Mouse (Mus musculus) embryonic facial prominence, embryonic 13.5 days (tissue): ENCODE results near the gene Actrt3. TPM values are rescaled to one million over a fixed set of nuclear protein-coding genes. Genes with fewer than 3 reads are reported as not detected.

ENCODE experiments used
- ATAC-seq: fragments of 200-750 bp; cut with Nextera tagmentation; 2 replicates; pipeline ENCODE4 v1.8.0; 2017; ENCODE audit warnings: low read depth; ENCODE audit not compliant: insufficient number of reproducible peaks, insufficient read depth, low FRiP score, low TSS enrichment
- H3K27ac ChIP-seq: fragments of 300-500 bp; sonication (generic); 2 replicates; pipeline ENCODE4 v1.5.1; 2015; ENCODE audit warnings: moderate library complexity, mild to moderate bottlenecking, inconsistent platforms
- H3K27me3 ChIP-seq: fragments of 300-500 bp; sonication (generic); 2 replicates; pipeline ENCODE4 v1.6.1; 2015; ENCODE audit warnings: mild to moderate bottlenecking, inconsistent platforms
- H3K36me3 ChIP-seq: fragments of 300-500 bp; sonication (generic); 2 replicates; pipeline ENCODE4 v1.6.1; 2015; ENCODE audit warnings: mild to moderate bottlenecking, inconsistent platforms
- H3K4me1 ChIP-seq: fragments of 300-500 bp; sonication (generic); 2 replicates; pipeline ENCODE4 v1.6.1; 2015; ENCODE audit warnings: inconsistent platforms
- H3K4me2 ChIP-seq: fragments of 300-500 bp; sonication (generic); 2 replicates; pipeline ENCODE4 v1.6.1; 2015; ENCODE audit warnings: moderate library complexity, mild to moderate bottlenecking, inconsistent platforms
- H3K4me3 ChIP-seq: fragments of 300-500 bp; sonication (generic); 2 replicates; pipeline ENCODE4 v1.5.1; 2015; ENCODE audit warnings: mild to moderate bottlenecking, inconsistent platforms
- H3K9ac ChIP-seq: fragments of 300-500 bp; sonication (generic); 2 replicates; pipeline ENCODE4 v1.6.1; 2015; ENCODE audit warnings: mild to moderate bottlenecking, inconsistent platforms
- H3K9me3 ChIP-seq: fragments of 300-500 bp; sonication (generic); 2 replicates; pipeline ENCODE4 v1.6.1; 2016; ENCODE audit warnings: inconsistent platforms
- WGBS: fragments of 180-500 bp; shearing (Covaris S2); methylation state at CpG from one replicate; pipeline ENCODE4 v1.1.7; 2015; ENCODE audit warnings: mixed read lengths; 5-methylcytosine and 5-hydroxymethylcytosine counted together
- polyA plus RNA-seq: library from polyadenylated mRNA; unstranded; fragments of >200 nt; fragmentation: Nextera tagmentation; extraction: Ambion mirVana; gene quantifications from 2 replicates; pipeline ENCODE4 v1.2.1, GENCODE M21; 2015

The Actrt3 gene
- polyA plus RNA-seq, 1 experiment from 2014 or later, result 0.10 TPM

- Histone ChIP-seq H3K4me1 (peaks cover 25% of the 10 kb centered on the region), H3K36me3 (peaks cover 25% of the 10 kb centered on the region), H3K9me3 (no peaks in the 10 kb centered on the region), H3K4me3 (peak overlapping the region; percentile 88), H3K27me3 (peaks cover 9% of the 10 kb centered on the region; the same call in 1 of the 2 replicates), H3K9ac (peak overlapping the region; percentile 91), H3K27ac (peak overlapping the region; percentile 97), H3K4me2 (peak overlapping the region; percentile 85)
- no peak; the same call in 1 of the 2 replicates for ATAC-seq
- 0% methylated on average over 27 of the region's 27 CpGs for WGBS
Observed at GRCm38 (mm10) chr3:30602740-30603098, 3.0 kb upstream of the Actrt3 start.

DNA sequence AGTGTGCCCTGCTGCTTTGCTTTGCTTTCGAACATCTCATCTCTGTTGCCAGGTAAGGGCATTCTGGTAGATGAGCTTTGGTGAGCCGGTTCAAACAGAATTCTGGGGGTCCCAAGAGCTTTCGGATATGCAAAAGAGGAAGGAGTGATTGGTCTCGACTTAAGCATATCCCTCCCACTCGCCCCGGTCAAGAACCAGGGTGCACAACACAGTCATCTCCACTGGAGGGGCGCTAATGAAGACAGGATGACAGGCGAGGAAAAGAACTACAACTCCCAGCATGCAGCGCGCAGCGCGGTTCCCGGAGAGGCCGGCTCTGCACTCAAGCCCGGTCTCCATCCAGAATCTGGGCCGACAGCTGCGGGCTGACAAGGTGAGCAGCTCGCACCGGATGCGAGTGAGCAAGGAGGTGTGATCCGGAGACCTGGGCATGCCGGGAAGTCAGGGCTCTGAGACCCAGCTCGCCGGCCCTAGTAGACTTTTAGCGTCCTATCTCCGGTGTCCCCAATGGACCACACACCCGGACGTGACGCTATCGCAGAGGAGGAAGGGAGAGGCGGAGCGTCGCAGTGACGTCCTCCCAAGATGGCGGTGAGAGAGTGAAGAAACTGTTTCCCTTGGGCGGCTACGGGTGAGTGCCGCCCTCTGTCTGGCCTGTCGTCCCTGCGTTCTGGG, 2.5 kb upstream of the Actrt3 start, which contains the start of gene Mynn:
Mynn (plus strand) TSS at position 1 of the 675 bp plus-strand sequence.
- WGBS, result under 1% methylated on average over 38 of the region's 40 CpGs
- Histone ChIP-seq H3K4me1 (peaks cover 22% of the 10 kb centered on the region), H3K9me3 (no peaks in the 10 kb centered on the region), H3K36me3 (peaks cover 20% of the 10 kb centered on the region), H3K27me3 (peaks cover 12% of the 10 kb centered on the region; the same call in 1 of the 2 replicates), H3K4me3 (peak within 1 kb of the TSS; percentile 88), H3K4me2 (peak within 1 kb of the TSS; percentile 85), H3K9ac (peak within 1 kb of the TSS; percentile 91), H3K27ac (peak within 1 kb of the TSS; percentile 97)
- ATAC-seq, result peak; percentile 94

DNA sequence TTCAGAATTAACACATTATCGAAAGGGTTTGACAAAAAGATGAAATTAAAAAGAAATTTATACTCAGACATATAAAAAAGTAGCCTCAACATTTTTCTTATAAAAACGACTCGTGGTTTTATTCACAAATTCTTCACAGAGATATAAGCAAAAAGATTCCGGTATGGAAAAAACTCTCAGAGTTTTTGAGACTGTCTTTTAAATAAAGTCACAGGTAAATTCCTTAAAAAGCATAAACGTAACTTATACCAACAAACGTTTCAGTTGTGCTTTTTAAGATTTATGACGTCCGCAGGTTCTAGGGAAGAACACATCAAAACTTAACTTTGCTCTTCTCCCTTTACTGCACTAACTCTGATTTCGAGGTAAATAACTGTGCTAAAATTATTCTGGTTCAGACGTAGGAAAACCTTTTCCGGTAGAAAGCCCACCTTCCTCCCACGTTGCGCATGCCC, 1.9 kb upstream of the Actrt3 start:
- Histone ChIP-seq H3K36me3 (peaks cover 17% of the 10 kb centered on the region), H3K27me3 (peaks cover 12% of the 10 kb centered on the region; the same call in 1 of the 2 replicates), H3K4me1 (peaks cover 22% of the 10 kb centered on the region), H3K4me2 (peak overlapping the region; percentile 85), H3K9ac (no peak overlapping the region), H3K27ac (peak overlapping the region; percentile 97), H3K9me3 (no peaks in the 10 kb centered on the region), H3K4me3 (peak overlapping the region; percentile 88)
- ATAC-seq, result no peak
- WGBS, result 1% methylated on average over 13 of the region's 13 CpGs

DNA sequence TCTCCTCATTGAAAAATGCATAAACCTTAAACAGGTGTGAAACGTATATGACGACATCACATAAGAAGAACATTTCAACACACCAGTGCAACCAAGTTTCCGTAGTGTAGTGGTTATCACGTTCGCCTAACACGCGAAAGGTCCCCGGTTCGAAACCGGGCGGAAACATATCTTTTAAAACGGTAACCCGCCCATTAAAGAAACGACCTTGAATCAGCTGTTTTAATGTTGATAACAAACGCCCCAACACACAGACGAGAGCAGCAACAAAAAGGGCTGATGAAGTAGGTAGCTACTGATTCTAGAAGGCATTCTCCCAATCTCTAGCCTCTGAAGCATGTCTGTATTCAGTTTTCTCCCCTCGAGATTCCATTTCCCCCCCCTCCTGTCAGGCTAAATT, 1.4 kb upstream of the Actrt3 start:
- Histone ChIP-seq H3K9ac (no peak overlapping the region), H3K27ac (0 out of 2 replicates have a peak overlapping the region, but pooled peaks have one; percentile 39)

DNA sequence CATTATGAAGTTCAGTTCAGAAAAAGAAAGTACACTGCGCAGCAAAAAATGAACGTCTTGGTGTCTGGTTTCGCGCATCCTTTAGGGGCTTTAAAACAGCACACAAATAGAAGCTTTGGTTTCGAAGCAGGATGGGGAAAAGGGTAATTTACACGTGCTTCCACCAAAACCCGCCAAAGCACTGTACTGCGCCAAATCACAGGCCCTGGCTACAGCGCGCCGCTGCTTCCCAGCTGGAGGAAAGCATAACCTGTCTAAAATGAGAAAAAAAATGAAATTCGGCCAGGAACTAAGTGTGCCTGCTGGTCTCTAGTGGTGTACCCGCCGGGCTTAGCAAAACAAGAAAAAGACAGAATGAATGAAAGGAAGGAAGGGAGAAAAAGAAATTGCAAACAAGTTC, 978 bp upstream of the Actrt3 start:
- Histone ChIP-seq H3K27ac (peak overlapping the region; percentile 64), H3K4me3 (peak overlapping the region; percentile 88), H3K4me2 (peak overlapping the region; percentile 85), H3K4me1 (peaks cover 22% of the 10 kb centered on the region), H3K9ac (peak overlapping the region; percentile 64), H3K9me3 (no peaks in the 10 kb centered on the region), H3K27me3 (peaks cover 12% of the 10 kb centered on the region; the same call in 1 of the 2 replicates), H3K36me3 (peaks cover 13% of the 10 kb centered on the region)
- ATAC-seq, result no peak
- WGBS, result under 1% methylated on average over 14 of the region's 14 CpGs

More for the DNA sequence above, 1.4 kb upstream of the Actrt3 start:
- Histone ChIP-seq H3K4me3 (peak overlapping the region; percentile 88), H3K27me3 (peaks cover 12% of the 10 kb centered on the region; the same call in 1 of the 2 replicates), H3K36me3 (peaks cover 14% of the 10 kb centered on the region), H3K4me1 (peaks cover 22% of the 10 kb centered on the region), H3K9me3 (no peaks in the 10 kb centered on the region), H3K4me2 (peak overlapping the region; percentile 85)
- ATAC-seq, result no peak
- under 1% methylated on average over 17 of the region's 17 CpGs for WGBS

GRCm38 (mm10) chr3:30597271-30597670, 2.5 kb downstream of the Actrt3 start:
- Histone ChIP-seq H3K27me3 (peaks cover 12% of the 10 kb centered on the region; the same call in 1 of the 2 replicates), H3K4me2 (no peak overlapping the region), H3K4me3 (no peak overlapping the region), H3K9me3 (no peaks in the 10 kb centered on the region), H3K27ac (no peak overlapping the region), H3K4me1 (peaks cover 11% of the 10 kb centered on the region), H3K9ac (no peak overlapping the region), H3K36me3 (no peaks in the 10 kb centered on the region)
- ATAC-seq, result no peak
- 74% methylated on average over 7 of the region's 7 CpGs for WGBS

DNA sequence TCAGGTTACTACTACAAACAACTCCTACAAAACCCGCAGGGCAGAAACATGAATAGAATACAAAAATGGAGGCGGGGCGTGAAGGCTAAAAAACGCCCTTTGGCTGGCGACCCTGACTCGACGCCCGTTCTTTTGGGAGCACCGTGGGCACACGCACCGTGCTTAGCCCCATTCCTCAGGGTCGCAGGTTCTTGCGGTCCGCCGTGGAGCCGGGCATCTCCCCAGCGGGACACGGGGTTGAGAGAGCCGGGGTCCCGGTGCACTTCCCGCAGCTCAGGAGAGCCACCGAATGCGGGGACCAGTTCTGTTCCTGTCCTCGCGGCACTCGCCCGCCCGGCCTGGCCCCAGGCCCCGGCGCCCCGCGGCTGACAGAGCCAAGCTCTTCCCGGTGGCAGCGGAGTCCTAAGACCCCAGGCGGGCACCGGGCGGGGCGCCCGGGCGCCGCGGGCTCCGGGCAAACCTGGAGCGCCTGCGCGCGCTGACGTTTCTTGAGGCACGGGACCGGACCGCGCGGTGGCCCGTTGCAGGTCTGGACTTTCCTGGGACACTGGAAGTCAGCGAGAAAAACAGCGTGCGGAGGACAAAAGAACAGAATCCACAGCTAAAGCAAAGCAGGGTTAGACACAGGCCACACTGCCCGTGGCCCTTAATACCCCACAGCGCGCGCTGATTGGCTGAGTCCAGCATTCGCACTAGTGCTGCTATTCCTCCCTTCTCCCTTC, 4.5 kb downstream of the Actrt3 start:
- no peak for ATAC-seq
- Histone ChIP-seq H3K27me3 (peaks cover 12% of the 10 kb centered on the region; the same call in 1 of the 2 replicates), H3K36me3 (no peaks in the 10 kb centered on the region), H3K4me3 (peak overlapping the region; percentile 73), H3K9ac (peak overlapping the region; percentile 89), H3K4me1 (peaks cover 11% of the 10 kb centered on the region), H3K4me2 (peak overlapping the region; percentile 77), H3K9me3 (no peaks in the 10 kb centered on the region), H3K27ac (0 out of 2 replicates have a peak overlapping the region, but pooled peaks have one; percentile 7)
- under 1% methylated on average over 62 of the region's 62 CpGs for WGBS

DNA sequence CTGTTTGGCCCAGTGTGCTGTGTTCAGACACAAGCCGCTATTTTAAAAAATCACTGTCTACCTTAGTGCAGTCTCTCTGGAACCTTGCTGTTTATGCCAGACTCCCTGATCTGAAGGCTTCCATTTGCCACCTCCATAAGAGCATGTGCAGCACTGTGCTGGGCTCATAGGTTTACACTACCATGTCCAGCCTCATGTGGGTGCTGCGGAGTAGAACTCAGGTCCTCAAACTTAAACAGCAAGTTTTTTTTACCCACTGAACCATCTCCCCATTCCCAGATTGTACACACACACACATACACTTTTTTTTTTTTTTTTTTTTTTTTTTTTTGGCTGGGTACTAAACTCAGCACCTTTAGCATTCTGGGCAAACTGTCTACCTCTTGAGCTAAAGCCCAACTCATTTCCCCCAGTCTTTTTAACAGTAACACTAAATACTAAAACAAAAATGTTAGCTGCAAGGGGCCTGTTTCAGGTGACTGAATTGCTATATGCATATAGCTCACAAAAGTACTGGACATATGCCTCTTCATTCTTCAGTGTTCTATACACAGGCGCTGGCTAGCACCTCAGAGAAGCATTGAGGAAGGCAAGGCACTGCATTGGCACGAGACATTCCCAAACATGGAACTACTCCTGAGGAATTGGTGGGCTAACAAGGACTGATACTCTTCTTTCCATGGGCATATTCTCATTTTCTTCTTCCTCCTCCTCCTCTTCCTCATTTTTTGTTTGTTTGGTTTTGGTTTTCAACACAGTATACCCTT, 5.8 kb downstream of the Actrt3 start:
- H3K27me3 ChIP-seq, result peaks cover 10% of the 10 kb centered on the region; the same call in 1 of the 2 replicates
- ATAC-seq, result no peak
- H3K4me3 ChIP-seq, result no peak overlapping the region
- WGBS, result 71% methylated on average over 4 of the region's 4 CpGs
- no peak overlapping the region for H3K4me2 ChIP-seq
- H3K36me3 ChIP-seq, result no peaks in the 10 kb centered on the region
- H3K9me3 ChIP-seq, result no peaks in the 10 kb centered on the region
- H3K27ac ChIP-seq, result no peak overlapping the region
- H3K9ac ChIP-seq, result no peak overlapping the region
- no peaks in the 10 kb centered on the region; the same call in 1 of the 2 replicates for H3K4me1 ChIP-seq

DNA sequence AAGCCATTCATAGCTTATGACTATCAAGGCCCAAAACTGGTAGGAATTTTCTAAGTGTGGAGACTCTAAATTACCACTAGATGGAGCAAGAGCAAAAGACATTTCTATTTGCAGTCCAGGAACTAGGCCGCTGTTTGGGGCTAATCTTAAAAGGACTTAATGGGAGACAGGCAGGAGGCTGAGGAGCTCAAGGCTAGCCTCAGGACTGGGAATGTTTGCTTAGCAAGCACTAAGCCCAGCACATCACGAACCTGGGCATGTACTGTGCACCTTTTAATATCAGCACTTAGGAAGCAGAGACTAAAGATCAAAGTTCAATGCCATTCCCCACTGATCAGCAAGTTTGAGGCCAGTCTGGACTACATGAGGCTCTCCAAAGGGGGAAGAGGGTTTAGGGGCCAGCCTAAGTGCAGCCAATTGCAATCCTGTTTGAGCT, 7.3 kb downstream of the Actrt3 start:
- Histone ChIP-seq H3K27me3 (no peaks in the 10 kb centered on the region), H3K9me3 (no peaks in the 10 kb centered on the region), H3K27ac (no peak overlapping the region), H3K4me3 (no peak overlapping the region), H3K4me2 (no peak overlapping the region), H3K36me3 (no peaks in the 10 kb centered on the region), H3K4me1 (no peaks in the 10 kb centered on the region; the same call in 1 of the 2 replicates), H3K9ac (no peak overlapping the region)
- ATAC-seq, result no peak
- WGBS, result 1% methylated on average over 2 of the region's 2 CpGs

- H3K4me3 ChIP-seq, result no peak overlapping the region
- H3K27ac ChIP-seq, result no peak overlapping the region
- no peaks in the 10 kb centered on the region for H3K4me1 ChIP-seq
- no peaks in the 10 kb centered on the region for H3K27me3 ChIP-seq
- H3K9me3 ChIP-seq, result no peaks in the 10 kb centered on the region
- no peaks in the 10 kb centered on the region for H3K36me3 ChIP-seq
- ATAC-seq, result no peak
- no peak overlapping the region for H3K4me2 ChIP-seq
- WGBS, result 74% methylated on average over 6 of the region's 6 CpGs
- no peak overlapping the region for H3K9ac ChIP-seq
Observed at GRCm38 (mm10) chr3:30588865-30589264, 10.9 kb downstream of the Actrt3 start.

GRCm38 (mm10) chr3:30573549-30573948, 26.2 kb downstream of the Actrt3 start:
- no peaks in the 10 kb centered on the region for H3K9me3 ChIP-seq
- no peak overlapping the region for H3K27ac ChIP-seq
- no peaks in the 10 kb centered on the region for H3K36me3 ChIP-seq
- no peaks in the 10 kb centered on the region for H3K4me1 ChIP-seq
- H3K4me2 ChIP-seq, result no peak overlapping the region
- no peak overlapping the region for H3K9ac ChIP-seq
- no peak for ATAC-seq
- H3K27me3 ChIP-seq, result no peaks in the 10 kb centered on the region; the same call in 1 of the 2 replicates
- 18% methylated on average over 2 of the region's 2 CpGs for WGBS
- no peak overlapping the region for H3K4me3 ChIP-seq
